Mouse (Mus musculus) kidney, postnatal 25 days (tissue): ENCODE data around the gene Fggy.

ENCODE experiments used
- DNase-seq, 2 experiments: peaks; one replicate each; pipeline ENCODE4 v3.0.0; 2021; ENCODE audit warnings: mixed read lengths in 2 of 2

Gene Fggy

DNA sequence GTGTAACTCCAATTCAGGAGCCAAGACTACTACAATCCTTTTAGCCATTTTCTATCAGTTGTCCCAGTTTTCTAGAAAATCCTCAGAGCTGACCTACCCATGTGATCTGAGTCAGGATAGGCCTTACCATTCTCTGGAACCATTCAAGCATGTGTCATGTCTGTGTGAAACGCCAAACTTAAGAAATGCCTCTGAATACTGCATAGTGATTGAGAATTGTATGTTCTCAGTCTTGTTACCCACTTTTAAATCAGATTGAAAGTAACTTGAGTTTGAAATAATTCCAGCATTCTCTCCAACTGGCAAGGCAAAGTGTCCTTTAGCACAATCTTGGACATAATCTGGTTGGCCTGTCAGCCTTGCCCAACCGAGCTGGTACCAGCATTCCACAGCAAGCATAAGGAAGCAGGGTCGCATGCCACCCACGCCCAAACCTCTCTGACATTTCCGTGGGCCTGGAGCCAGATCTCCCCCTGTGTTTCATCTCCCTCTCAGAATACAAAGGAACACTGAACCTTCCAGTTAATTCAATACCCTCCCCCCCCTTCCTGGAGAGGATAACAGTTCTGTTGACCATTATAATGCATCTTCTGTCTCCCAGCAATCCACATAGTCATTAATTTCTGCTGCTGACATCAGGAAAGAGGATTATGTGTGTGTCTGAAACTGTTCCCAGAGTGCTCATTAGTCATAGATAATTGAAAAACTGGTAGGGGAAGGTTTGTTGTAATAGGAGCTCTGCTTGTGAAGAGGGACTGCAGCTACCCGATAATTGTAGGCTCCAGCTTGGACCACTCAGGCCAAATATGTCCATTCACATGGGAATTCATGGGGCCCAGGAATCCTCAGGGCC is 176.3 kb downstream of the Fggy start:
- peak; percentile 65 to 80 for DNase-seq

- DNase-seq: peak; percentile 37 to 59
These were observed 178.7 kb downstream of the Fggy start for GRCm38 (mm10) chr4:95735967-95736366.

DNA sequence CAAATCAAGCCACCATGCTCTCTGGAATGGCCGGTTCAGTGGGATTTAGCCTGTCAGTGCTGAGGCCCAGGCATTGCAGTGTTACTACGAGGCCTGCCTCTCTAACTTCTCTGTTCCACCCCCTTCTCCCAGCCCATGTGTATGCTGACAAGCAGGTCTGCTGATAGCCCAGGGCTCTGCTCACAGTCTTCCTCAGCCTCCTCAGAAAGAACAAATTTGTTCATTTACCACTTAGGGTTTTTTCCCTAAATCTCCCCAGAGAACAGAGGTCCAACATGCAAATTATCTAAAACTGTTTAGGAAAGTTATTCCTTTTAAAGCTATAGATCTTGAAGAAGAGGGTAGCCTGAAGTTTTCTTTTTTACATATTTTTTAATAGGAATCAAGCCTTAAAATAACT is 179.4 kb downstream of the Fggy start:
- DNase-seq: no peak

- DNase-seq: peak; percentile 60 to 79
These were observed 180.9 kb downstream of the Fggy start for GRCm38 (mm10) chr4:95738179-95738578.

DNA sequence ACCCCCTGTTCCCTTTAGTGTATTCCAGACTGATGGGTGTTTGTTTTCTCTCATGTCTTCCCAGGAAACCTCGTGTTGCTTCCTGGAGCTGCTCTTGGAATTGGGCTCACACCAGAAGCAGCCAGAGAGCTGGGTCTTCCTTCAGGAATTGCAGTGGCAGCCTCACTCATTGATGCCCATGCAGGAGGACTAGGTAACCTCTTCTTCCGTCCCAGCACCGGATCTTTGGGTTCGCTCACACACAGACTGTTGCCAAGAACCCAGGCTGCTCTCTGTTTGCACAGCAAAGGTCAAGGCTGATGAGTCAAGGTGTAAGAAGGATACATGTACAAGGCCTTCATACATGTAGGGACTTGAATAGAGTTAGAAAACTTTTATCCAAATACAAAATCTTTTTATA is 181.4 kb downstream of the Fggy start:
- peak; percentile 35 to 46 for DNase-seq

DNA sequence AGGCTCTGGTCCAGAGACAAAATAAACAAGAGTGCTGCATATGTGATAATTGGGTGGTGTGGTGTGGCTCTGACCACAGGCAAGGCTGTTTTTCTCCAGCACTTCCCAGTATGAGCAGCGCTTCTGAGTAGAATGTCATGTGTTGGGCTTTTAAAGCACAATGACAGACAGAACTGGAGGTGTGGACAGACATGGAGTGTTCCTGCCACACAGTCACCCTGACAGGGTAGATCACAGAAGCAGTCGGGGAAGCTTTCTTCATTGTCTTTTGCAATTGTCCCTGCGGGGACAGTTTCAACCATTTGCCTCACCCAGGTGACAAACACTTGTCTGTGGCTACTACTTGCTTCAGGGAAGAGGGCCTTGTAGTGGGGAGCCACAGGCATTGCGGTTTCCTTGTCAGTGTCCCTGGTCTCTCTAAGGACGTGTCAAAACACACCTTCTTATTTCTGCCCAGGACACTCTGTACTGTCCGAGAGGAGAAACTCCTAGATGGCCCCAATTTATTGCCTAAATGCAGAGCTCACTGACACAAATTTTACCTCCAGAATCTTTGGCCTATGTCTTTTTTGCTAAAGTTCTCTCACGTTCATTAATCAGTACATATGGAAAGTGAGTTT is 183.9 kb downstream of the Fggy start:
- no peak for DNase-seq

DNA sequence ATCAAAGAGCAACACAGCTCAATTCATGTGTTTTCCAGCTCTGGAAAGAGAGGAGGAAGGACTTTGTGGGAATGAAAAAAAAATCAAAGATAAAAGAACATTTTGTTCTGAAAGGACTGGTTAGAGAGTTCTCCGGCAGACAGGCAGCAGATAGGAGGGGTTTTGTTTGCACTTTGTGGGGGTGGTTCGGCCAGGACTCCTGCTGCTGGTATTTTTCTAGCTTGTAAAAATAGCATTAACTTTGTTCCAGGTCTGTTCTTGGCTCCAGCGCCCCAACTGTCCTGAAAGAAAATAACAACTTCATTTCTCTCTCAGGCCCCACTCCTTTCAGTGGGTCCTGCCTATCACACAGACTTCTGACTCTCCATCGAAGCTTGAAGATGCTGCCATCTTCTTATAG is 185.7 kb downstream of the Fggy start:
- DNase-seq: peak; percentile 43 to 75

DNA sequence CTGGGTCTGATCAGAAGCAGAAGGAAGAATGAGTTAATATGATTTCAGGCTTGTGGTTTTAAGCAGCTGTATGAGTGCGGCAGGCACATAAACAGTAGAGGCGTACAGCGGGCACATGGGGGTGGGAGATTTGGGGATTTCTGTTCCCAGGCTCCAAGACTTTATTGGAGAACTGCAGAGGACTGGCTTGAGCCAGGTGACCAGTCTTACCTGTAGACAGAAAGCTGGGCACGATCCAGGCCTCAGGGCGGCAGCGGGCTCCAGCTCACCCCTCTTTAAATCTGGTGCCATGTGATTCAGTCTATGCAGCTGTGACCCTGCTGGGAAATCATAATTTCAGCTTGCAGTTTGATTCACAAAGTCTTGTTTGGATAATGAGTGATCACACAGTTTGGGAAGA is 189.6 kb downstream of the Fggy start:
- DNase-seq: peak; percentile 46 to 79

- no peak for DNase-seq
These were observed 190.3 kb downstream of the Fggy start for GRCm38 (mm10) chr4:95747415-95748202.

DNA sequence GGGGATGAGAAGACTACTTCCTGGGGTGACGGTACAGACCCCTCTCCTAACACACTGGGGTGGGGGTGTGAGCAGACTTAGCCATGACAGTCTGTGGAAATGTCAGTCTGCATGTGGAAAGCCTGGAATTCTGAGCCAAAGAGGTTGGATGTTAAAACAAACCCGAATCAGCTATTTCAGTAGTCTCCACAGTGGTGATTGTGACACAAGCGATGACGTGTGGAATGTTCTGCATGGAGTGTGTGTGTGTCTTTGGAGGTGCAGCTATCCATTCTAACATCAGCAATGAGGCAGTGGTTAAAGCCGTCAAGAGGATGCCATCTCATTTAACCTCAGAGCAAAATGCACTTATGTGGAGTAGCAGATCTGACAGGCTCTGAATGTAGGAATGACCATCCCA is 192.9 kb downstream of the Fggy start:
- no peak for DNase-seq

DNA sequence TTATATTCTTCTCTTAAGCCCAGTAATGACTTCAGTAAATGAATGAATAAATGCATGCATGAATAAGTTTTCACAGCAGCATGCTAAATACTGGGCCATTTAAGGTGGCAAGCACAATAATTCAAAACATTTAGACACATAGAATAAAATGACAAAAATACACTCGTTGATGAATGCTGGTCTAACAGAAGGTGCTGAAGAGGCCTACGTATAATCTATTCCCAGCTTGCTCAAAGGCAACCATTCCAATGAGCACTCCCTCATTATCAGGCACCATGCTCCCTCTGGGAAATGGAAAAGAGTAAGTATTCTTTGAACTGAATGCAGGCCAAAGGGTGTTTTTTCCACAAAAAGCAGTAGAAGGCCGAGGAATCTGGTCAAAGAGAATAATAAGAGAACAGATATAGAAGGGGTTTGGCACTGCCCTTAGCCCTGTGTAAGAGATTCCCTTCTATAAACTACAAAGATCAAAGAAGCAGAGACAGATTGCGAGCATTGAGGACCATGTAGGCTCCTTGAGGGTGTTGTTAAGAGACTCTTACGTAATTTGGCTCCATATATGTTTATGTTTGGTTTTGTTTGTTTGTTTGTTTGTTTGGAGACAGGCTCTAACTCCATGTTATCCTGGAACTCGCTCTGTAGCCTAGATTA is 195.4 kb downstream of the Fggy start:
- no peak for DNase-seq

- peak; percentile 60 to 80 for DNase-seq
These were observed 201.9 kb downstream of the Fggy start for GRCm38 (mm10) chr4:95759027-95759731.

DNA sequence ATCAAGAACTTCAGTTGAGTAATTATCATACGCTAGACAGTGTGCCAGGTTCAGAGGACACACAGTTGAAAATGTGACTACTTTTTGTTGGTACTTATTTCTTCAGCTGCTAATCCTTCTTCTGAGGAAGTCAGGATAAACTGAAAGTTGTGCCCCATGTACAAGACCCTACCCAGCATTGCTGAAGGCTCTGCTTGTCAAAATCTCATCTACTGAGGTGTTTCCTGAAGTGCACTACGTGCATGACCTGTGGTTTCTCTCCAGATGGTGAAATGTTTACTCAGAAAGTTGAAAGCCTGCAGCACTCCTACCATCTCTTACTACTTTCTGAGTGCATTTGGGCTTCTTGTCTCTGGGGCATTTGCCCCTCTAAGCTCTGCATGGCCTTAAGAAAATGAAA is 208.1 kb downstream of the Fggy start:
- no peak for DNase-seq

DNA sequence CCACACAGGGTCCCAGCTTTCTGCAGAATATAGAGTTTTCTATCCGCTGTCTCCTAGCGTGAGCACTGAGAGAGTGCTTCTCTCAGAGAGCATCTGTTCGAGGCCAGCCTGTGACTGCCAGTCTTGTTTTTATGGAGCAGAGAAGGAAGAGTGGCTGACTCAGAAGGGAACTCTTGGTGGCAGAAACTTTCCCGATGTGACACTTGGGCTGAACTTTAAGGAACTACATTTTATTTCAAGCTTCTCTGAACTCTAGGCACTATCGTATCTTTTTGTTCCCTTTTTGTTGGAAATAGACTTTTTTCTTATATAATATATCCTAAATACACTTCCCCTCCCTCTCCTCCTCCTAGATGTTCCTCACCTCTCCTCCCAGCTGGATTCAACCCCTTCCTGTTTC is 213.2 kb downstream of the Fggy start:
- no peak for DNase-seq

DNA sequence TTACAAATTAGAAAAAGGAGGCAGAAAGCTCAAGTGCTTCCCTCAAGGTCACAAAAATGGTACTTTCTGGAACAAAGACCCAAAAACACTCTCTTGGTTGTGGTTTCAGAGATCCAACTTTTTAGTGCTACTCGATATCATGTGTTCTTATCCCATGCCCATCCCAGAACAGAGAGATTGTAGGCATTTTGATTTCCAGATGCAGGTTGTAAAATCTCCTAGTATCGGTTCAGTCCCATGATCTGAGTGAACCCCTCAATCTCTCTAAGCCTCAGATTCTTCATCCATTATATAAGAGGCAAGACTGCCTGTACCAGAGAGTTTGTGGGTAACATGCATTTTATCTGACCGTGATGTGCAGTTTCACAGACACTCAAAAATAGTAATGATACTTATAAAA is 214.2 kb downstream of the Fggy start:
- DNase-seq: no peak

DNA sequence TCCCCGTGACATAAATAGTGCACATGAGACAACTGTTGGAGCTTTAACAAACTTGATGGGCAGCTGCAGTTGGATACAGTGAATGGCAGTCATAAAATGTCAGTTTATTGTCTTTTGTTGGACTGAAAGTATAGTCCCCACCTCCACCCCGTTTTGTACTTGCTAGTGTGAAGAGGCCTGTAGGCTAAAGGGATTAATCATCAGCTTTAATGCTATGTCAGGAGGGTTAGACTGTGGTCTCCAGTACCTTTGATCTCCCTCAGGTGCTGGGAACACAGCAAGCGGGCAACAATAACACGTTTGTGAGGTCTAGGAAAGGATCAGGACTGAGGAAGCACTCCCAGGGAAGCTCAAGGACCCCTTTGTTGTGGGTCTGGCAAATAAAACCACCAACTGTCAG is 214.6 kb downstream of the Fggy start:
- no peak for DNase-seq

GRCm38 (mm10) chr4:95772663-95773062 is 215.4 kb downstream of the Fggy start:
- peak; percentile 43 to 71 for DNase-seq

DNA sequence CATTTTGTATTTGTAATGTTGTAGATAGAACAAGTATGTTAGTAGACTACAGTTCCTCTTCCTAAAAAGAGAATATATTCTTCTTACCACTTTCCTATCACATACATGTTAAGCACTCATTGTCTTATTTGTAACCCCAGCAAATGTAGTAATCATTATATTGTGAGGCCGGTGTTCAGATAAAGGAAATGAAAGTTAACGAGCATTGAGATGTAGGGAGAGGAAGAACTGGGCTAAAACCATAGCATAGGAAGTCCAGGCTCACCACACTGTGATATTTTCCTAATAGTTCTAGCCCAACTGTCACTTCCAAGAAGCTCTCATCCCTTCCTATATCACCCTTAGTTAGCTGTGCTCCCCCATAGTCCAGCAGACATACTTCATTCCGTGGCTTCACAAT is 218.3 kb downstream of the Fggy start:
- DNase-seq: no peak

DNA sequence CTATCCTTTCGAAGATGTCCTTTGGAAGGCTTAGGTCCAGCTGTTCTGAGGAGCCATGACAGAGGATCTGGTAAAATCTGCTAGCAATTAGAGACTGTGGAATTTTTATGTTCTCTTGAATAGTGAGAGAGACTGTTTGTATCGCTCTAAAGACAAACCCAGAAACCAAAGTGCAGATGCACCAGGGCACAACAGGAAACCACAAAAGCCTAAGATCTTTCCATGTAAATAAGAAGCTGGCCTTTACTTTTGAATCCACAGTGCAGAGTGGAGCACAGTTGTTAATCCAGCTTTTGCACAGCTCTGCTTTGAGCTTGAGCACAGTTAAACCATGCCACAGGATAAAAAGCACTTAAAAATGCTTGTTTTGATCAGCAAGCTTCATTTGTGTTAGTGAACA is 220.5 kb downstream of the Fggy start:
- no peak for DNase-seq

DNA sequence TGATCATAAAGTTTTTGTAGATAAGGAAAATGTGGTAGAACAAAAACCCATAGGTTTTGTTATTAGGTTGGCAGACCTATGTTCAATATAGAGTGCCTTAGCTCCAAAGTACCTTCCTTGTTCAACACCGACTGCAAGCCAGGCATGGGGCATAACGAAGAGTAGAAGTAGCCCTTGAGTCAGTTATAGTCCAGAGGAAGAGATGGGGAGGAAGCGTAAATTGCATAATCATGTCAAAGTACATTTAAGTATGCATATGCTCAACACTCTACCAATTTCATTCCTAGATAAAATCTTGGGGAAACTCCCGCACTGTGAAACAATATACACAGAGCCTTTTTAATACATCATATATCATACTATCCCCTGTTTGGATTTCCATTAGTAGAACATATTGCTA is 221.2 kb downstream of the Fggy start:
- DNase-seq: no peak

GRCm38 (mm10) chr4:95784146-95784895 is 227.0 kb downstream of the Fggy start:
- DNase-seq: no peak

GRCm38 (mm10) chr4:95787609-95788008 is 230.3 kb downstream of the Fggy start:
- no peak for DNase-seq
